Mouse (Mus musculus) G1E (cell line): ENCODE results near the gene Kat6b. TPM values are rescaled to one million over a fixed set of nuclear protein-coding genes. Genes with fewer than 3 reads are reported as not detected.
"Not testable (repeated sequence)": the region's sequence is repeated elsewhere in the genome, so short reads cannot be mapped to it uniquely, and the experiment has no call there.

Experiments used
- ATAC-seq: 2 replicates; pipeline ENCODE4 v1.8.0; 2016; ENCODE audit warnings: mild to moderate bottlenecking; ENCODE audit not compliant: insufficient number of reproducible peaks, poor library complexity, low FRiP score, severe bottlenecking; ENCODE audit errors: extremely low read depth
- DNase-seq: peaks from one replicate; pipeline ENCODE4 v3.0.0; 2012; ENCODE audit warnings: low spot score
- H3K27me3 ChIP-seq: 2 replicates; pipeline ENCODE4 v1.6.1; 2012; ENCODE audit warnings: mild to moderate bottlenecking, low read length, inconsistent platforms; ENCODE audit not compliant: insufficient read depth
- H3K36me3 ChIP-seq: replicated peaks from 2 replicates; pipeline ENCODE3; 2012; ENCODE audit warnings: mild to moderate bottlenecking, inconsistent platforms
- H3K4me1 ChIP-seq: 2 replicates; pipeline ENCODE4 v1.6.1; 2012; ENCODE audit warnings: low read depth, low read length, inconsistent platforms, mixed read lengths; ENCODE audit not compliant: insufficient read depth
- H3K4me3 ChIP-seq: 2 replicates; pipeline ENCODE4 v1.5.1; 2012; ENCODE audit warnings: low read depth, mild to moderate bottlenecking, inconsistent platforms, low read length, moderate library complexity, mixed read lengths
- H3K9me3 ChIP-seq: replicated peaks from 2 replicates; pipeline ENCODE4 v1.6.1; 2012; ENCODE audit warnings: inconsistent platforms
- CTCF ChIP-seq: IDR thresholded peaks from 2 replicates; pipeline ENCODE4 v1.5.1; 2012; ENCODE audit warnings: low read depth, low read length, inconsistent platforms, mixed read lengths
- GATA1 ChIP-seq: IDR thresholded peaks from 2 replicates; pipeline ENCODE4 v1.6.1; 2012; ENCODE audit warnings: borderline replicate concordance, low read length, inconsistent platforms, mixed read lengths
- GATA2 ChIP-seq: IDR thresholded peaks from 2 replicates; pipeline ENCODE4 v1.6.1; 2012; ENCODE audit warnings: low read depth, low read length, inconsistent platforms, borderline replicate concordance
- POLR2AphosphoS5 ChIP-seq: IDR thresholded peaks from 2 replicates; pipeline ENCODE4 v1.6.1; 2012; ENCODE audit warnings: low read depth, low read length, inconsistent platforms; ENCODE audit not compliant: insufficient replicate concordance
- TAL1 ChIP-seq: conservative IDR thresholded peaks from 2 replicates; pipeline ENCODE4 v1.6.1; 2012; ENCODE audit warnings: low read depth, low read length, inconsistent platforms, mixed read lengths
- polyA plus RNA-seq: library from polyadenylated mRNA; stranded (reverse); fragments of >175 nt; gene quantifications from 2 replicates; pipeline ENCODE4 v1.2.3, GENCODE M21; 2012
- total RNA-seq, 2 experiments: library from RNA; stranded (forward) in 1 of 2; stranded (reverse) in 1 of 2; fragments of 200-1000 nt in 1 of 2; fragments of >200 nt in 1 of 2; fragmentation: Nextera tagmentation in 1 of 2; gene quantifications; 2 replicates each; pipeline ENCODE4 v1.2.3; 2014 to 2017

Gene Kat6b
- total and polyA plus RNA-seq, 3 experiments, result 4.1 to 56.7 (median 17.8) TPM

- TF ChIP-seq CTCF (no peak), TAL1 (no peak), GATA2 (no peak), GATA1 (no peak), POLR2AphosphoS5 (no peak)
- DNase-seq (no peak), ATAC-seq (no peak)
- no peaks in the 10 kb centered on the region for H3K36me3 ChIP-seq
- no peak overlapping the region for H3K4me3 ChIP-seq
- no peaks in the 10 kb centered on the region for H3K4me1 ChIP-seq
- no peaks in the 10 kb centered on the region for H3K9me3 ChIP-seq
- peaks cover 18% of the 10 kb centered on the region for H3K27me3 ChIP-seq
These were observed 1.7 kb upstream of the Kat6b start for GRCm38 (mm10) chr14:21479566-21479965.

GRCm38 (mm10) chr14:21480191-21480590 lies 1.0 kb upstream of the Kat6b start:
- H3K36me3 ChIP-seq, result no peaks in the 10 kb centered on the region
- no peak for TF ChIP-seq POLR2AphosphoS5
- TF ChIP-seq CTCF, result no peak
- no peak for TF ChIP-seq TAL1
- no peak for TF ChIP-seq GATA1
- no peak for TF ChIP-seq GATA2
- ATAC-seq, result no peak

GRCm38 (mm10) chr14:21484199-21484598 lies 3.0 kb downstream of the Kat6b start:
- DNase-seq, result no peak
- H3K27me3 ChIP-seq, result peaks cover 8% of the 10 kb centered on the region

More at GRCm38 (mm10) chr14:21480191-21480590, 1.0 kb upstream of the Kat6b start:
- H3K4me1 ChIP-seq, result no peaks in the 10 kb centered on the region
- H3K27me3 ChIP-seq, result peaks cover 20% of the 10 kb centered on the region
- DNase-seq, result no peak
- no peaks in the 10 kb centered on the region for H3K9me3 ChIP-seq
- no peak overlapping the region for H3K4me3 ChIP-seq

GRCm38 (mm10) chr14:21484693-21485092 lies 3.5 kb downstream of the Kat6b start:
- Histone ChIP-seq H3K9me3 (no peaks in the 10 kb centered on the region), H3K36me3 (no peaks in the 10 kb centered on the region), H3K27me3 (peaks cover 9% of the 10 kb centered on the region), H3K4me3 (no peak overlapping the region), H3K4me1 (no peaks in the 10 kb centered on the region)
- no peak for ATAC-seq
- no peak for DNase-seq
- TF ChIP-seq GATA1 (no peak), GATA2 (no peak), TAL1 (no peak), POLR2AphosphoS5 (no peak), CTCF (no peak)

More at GRCm38 (mm10) chr14:21484199-21484598, 3.0 kb downstream of the Kat6b start:
- H3K9me3 ChIP-seq, result no peaks in the 10 kb centered on the region
- H3K4me3 ChIP-seq, result no peak overlapping the region
- TF ChIP-seq POLR2AphosphoS5 (no peak), CTCF (no peak), GATA2 (no peak), GATA1 (no peak), TAL1 (no peak)
- no peaks in the 10 kb centered on the region for H3K36me3 ChIP-seq
- no peak for ATAC-seq
- no peaks in the 10 kb centered on the region for H3K4me1 ChIP-seq

- Histone ChIP-seq H3K27me3 (peaks cover 12% of the 10 kb centered on the region), H3K9me3 (no peaks in the 10 kb centered on the region), H3K4me3 (no peak overlapping the region), H3K4me1 (no peaks in the 10 kb centered on the region), H3K36me3 (no peaks in the 10 kb centered on the region)
- DNase-seq (no peak), ATAC-seq (no peak)
- TF ChIP-seq CTCF, result no peak
- no peak for TF ChIP-seq POLR2AphosphoS5
- no peak for TF ChIP-seq GATA2
- no peak for TF ChIP-seq TAL1
These were observed 4.8 kb downstream of the Kat6b start for GRCm38 (mm10) chr14:21485961-21486520.

- not testable (repeated sequence) for H3K9me3 ChIP-seq, H3K4me1 ChIP-seq, H3K36me3 ChIP-seq, H3K4me3 ChIP-seq, DNase-seq, ATAC-seq
- peaks cover 12% of the 10 kb centered on the region for H3K27me3 ChIP-seq
These were observed 5.9 kb downstream of the Kat6b start for GRCm38 (mm10) chr14:21487135-21487534.

- ATAC-seq, H3K4me3 ChIP-seq, H3K4me1 ChIP-seq, DNase-seq, H3K36me3 ChIP-seq, H3K27me3 ChIP-seq, H3K9me3 ChIP-seq: not testable (repeated sequence)
These were observed 7.3 kb downstream of the Kat6b start for GRCm38 (mm10) chr14:21488426-21489115.
